ENCODE assay signal across 8 mouse cellular contexts in the genomic region with DNA sequence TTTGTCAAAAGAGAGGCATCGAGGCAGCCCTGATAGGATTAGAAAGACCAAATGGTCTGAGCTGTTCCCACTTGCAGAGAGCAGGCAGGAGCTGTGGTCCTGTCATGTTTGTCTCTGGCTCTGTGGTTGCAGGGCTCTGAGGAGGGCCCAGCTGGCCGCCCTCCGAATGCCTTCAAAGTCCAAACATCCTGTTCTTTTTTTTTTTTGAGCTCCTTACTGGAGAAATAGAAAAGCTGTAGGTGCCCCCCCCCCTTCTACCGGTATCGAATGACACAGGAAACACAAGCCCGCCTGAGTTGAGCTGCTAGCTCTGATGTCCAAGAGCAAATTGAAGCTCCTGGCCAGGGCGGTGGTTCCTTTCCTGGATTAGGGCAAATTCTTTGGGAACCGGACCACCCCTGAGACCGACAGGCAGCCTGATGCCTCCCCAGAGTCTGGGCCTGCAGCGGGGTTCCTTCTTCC. TPM values are rescaled to one million over a fixed set of nuclear protein-coding genes. Genes with fewer than 3 reads are reported as not detected.
DNase-seq lines count a peak whose midpoint lies in the region; ATAC-seq and TF ChIP-seq lines count a peak whose summit lies in the region.

No protein-coding gene starts in this region.

- H3K36me3 ChIP-seq in forebrain, embryonic 12.5 days (replicated peaks), result no peaks in the 10 kb centered on the region; the same call in 1 of the 2 replicates
- H3K36me3 ChIP-seq in hindbrain, embryonic 15.5 days, result no peaks in the 10 kb centered on the region

- TF ChIP-seq POLR2A in cortical plate, adult 2 months (IDR thresholded peaks at IDR 0.05; ENCODE audit: extremely low read depth, insufficient read depth, low read length), result no peak
- TF ChIP-seq POLR2A in lung, adult 2 months (IDR thresholded peaks at IDR 0.05; ENCODE audit: borderline replicate concordance, extremely low read depth, low read depth, low read length), result peak; percentile 36; the same call in 1 of the 2 replicates

- ATAC-seq in forebrain, embryonic 12.5 days (ENCODE audit: low FRiP score), result no peak
- ATAC-seq in hindbrain, embryonic 15.5 days (ENCODE audit: low FRiP score, low read depth), result no peak

- no peak overlapping the region for H3K9ac ChIP-seq in forebrain, embryonic 12.5 days
- H3K9ac ChIP-seq in hindbrain, embryonic 15.5 days, result no peak overlapping the region

- no peak overlapping the region for H3K4me2 ChIP-seq in forebrain, embryonic 12.5 days
- peak overlapping the region; percentile 25 for H3K4me2 ChIP-seq in hindbrain, embryonic 15.5 days

- peaks cover 42% of the 10 kb centered on the region for H3K27me3 ChIP-seq in forebrain, embryonic 12.5 days
- no peaks in the 10 kb centered on the region for H3K27me3 ChIP-seq in hindbrain, embryonic 15.5 days

- H3K9me3 ChIP-seq in forebrain, embryonic 12.5 days, result no peaks in the 10 kb centered on the region
- H3K9me3 ChIP-seq in hindbrain, embryonic 15.5 days, result no peaks in the 10 kb centered on the region

- 9% methylated on average over 10 of the region's 10 CpGs for WGBS in forebrain, embryonic 12.5 days
- WGBS in hindbrain, embryonic 15.5 days, result 46% methylated on average over 10 of the region's 10 CpGs
- WGBS in lung, adult 2 months, result 29% methylated on average over 10 of the region's 10 CpGs

- TF ChIP-seq CTCF in cortical plate, adult 2 months (IDR thresholded peaks at IDR 0.05; ENCODE audit: extremely low read depth, insufficient read depth, low read length), result no peak
- no peak for TF ChIP-seq CTCF in lung, adult 2 months (IDR thresholded peaks at IDR 0.05; ENCODE audit: insufficient read depth, low read length)

- H3K4me1 ChIP-seq in cortical plate, adult 2 months (ENCODE audit: control insufficient read depth, insufficient read depth, low read length), result no peaks in the 10 kb centered on the region; the same call in 1 of the 2 replicates
- peaks cover 41% of the 10 kb centered on the region for H3K4me1 ChIP-seq in forebrain, embryonic 12.5 days
- H3K4me1 ChIP-seq in hindbrain, embryonic 15.5 days (replicated peaks), result peaks cover 31% of the 10 kb centered on the region
- peaks cover 28% of the 10 kb centered on the region for H3K4me1 ChIP-seq in lung, adult 2 months (ENCODE audit: control insufficient read depth, insufficient read depth, low read length)

- peak overlapping the region; percentile 81; the same call in 1 of the 2 replicates for H3K27ac ChIP-seq in cortical plate, adult 2 months (ENCODE audit: insufficient read depth, low read length)
- peak overlapping the region; percentile 73 for H3K27ac ChIP-seq in forebrain, embryonic 12.5 days
- peak overlapping the region; percentile 56; the same call in 1 of the 2 replicates for H3K27ac ChIP-seq in hindbrain, embryonic 15.5 days (replicated peaks)

- DNase-seq in lung, adult 2 months, result no peak
- no peak for DNase-seq in frontal cortex, postnatal 36 days (ENCODE audit: low spot score in 2 of 2)
- no peak for DNase-seq in cerebellum, postnatal 14 days
- DNase-seq in cerebellum, postnatal 36 days, result no peak
- no peak for DNase-seq in right cerebral cortex, postnatal 4 days

- H3K4me3 ChIP-seq in cortical plate, adult 2 months (ENCODE audit: insufficient read depth, low read length), result no peak overlapping the region
- H3K4me3 ChIP-seq in forebrain, embryonic 12.5 days (replicated peaks), result no peak overlapping the region
- no peak overlapping the region for H3K4me3 ChIP-seq in hindbrain, embryonic 15.5 days
- H3K4me3 ChIP-seq in lung, adult 2 months (replicated peaks; ENCODE audit: extremely low read depth, low read depth, low read length), result peak overlapping the region; percentile 9

RNA-seq across cellular contexts. Expression of gene Ece1, which starts 58.5 kb away (rescaled TPM):
- 29.8 and 38.2 TPM in 2 replicates for polyA plus RNA-seq in cortical plate, adult 2 months (2012; rRNA removed)
- 18.3 and 23.4 TPM in 2 replicates for polyA plus RNA-seq in forebrain, embryonic 12.5 days (2016; fragmentation: Nextera tagmentation; extraction: Ambion mirVana)
- polyA plus RNA-seq in hindbrain, embryonic 15.5 days (2015; fragmentation: Nextera tagmentation; extraction: Ambion mirVana), result 18.7 and 24.8 TPM in 2 replicates
- polyA plus RNA-seq in lung, adult 2 months (2012; rRNA removed), result 111 and 113 TPM in 2 replicates
